Mouse (Mus musculus) lung, postnatal 0 days (tissue): ENCODE results near the gene Sfmbt1.

Source experiments
- CTCF ChIP-seq: IDR thresholded peaks from 2 replicates; pipeline ENCODE4 v1.5.1; 2016; ENCODE audit warnings: antibody characterized with exemption, mild to moderate bottlenecking
- EP300 ChIP-seq: IDR thresholded peaks from 2 replicates; pipeline ENCODE4 v1.6.1; 2016; ENCODE audit warnings: antibody characterized with exemption, mild to moderate bottlenecking, control low read depth

- no peak for TF ChIP-seq CTCF
- TF ChIP-seq EP300: no peak
Observed at GRCm38 (mm10) chr14:30716953-30717285, 2.3 kb downstream of the Sfmbt1 start.
